Mouse (Mus musculus) ES-E14 (cell line): ENCODE results near the gene Cxcl5. TPM values are rescaled to one million over a fixed set of nuclear protein-coding genes. Genes with fewer than 3 reads are reported as not detected.

Source experiments
- DNase-seq: peaks from one replicate; pipeline ENCODE4 v3.0.0-alpha.2; 2013; ENCODE audit warnings: low read depth, low spot score
- H3K27ac ChIP-seq: 2 replicates; pipeline ENCODE4 v1.5.1; 2012; ENCODE audit warnings: low read depth, mild to moderate bottlenecking, low read length, moderate library complexity, mixed read lengths; ENCODE audit not compliant: poor library complexity, insufficient read depth, severe bottlenecking
- H3K36me3 ChIP-seq: 2 replicates; pipeline ENCODE4 v1.6.1; 2012; ENCODE audit warnings: mild to moderate bottlenecking, low read length, moderate library complexity, mixed read lengths; ENCODE audit not compliant: control insufficient read depth, poor library complexity, insufficient read depth, severe bottlenecking
- H3K4me1 ChIP-seq, 2 experiments: fragments of 150-350 bp in 1 of 2; sonication (generic) in 1 of 2; 2 replicates each; pipeline ENCODE4 v1.6.1; 2012; ENCODE audit warnings: low read length in 2 of 2, mild to moderate bottlenecking in 1 of 2, mixed read lengths in 1 of 2; ENCODE audit not compliant: control insufficient read depth in 2 of 2, insufficient read depth in 2 of 2, poor library complexity in 1 of 2
- H3K4me3 ChIP-seq, 2 experiments: fragments of 150-350 bp in 1 of 2; sonication (generic) in 1 of 2; 2 replicates each; pipeline ENCODE4 v1.5.1; 2012; ENCODE audit warnings: low read length in 2 of 2, low read depth in 1 of 2, mild to moderate bottlenecking in 1 of 2, mixed read lengths in 1 of 2; ENCODE audit not compliant: insufficient read depth in 1 of 2, poor library complexity in 1 of 2, severe bottlenecking in 1 of 2
- H3K9ac ChIP-seq: 2 replicates; pipeline ENCODE4 v1.6.1; 2012; ENCODE audit warnings: low read depth, mild to moderate bottlenecking, low read length, mixed read lengths; ENCODE audit not compliant: poor library complexity, insufficient read depth, severe bottlenecking
- H3K9me3 ChIP-seq: fragments of 150-350 bp; sonication (generic); 2 replicates; pipeline ENCODE4 v1.6.1; 2012; ENCODE audit warnings: low read depth, mild to moderate bottlenecking, low read length; ENCODE audit not compliant: control insufficient read depth, insufficient read depth
- CHD2 ChIP-seq: IDR thresholded peaks from 2 replicates; pipeline ENCODE4 v1.6.1; 2014; ENCODE audit warnings: mild to moderate bottlenecking, low read depth, low read length, inconsistent platforms
- HCFC1 ChIP-seq: IDR thresholded peaks from 2 replicates; pipeline ENCODE4 v1.6.1; 2012; ENCODE audit warnings: low read length, inconsistent platforms, borderline replicate concordance; ENCODE audit not compliant: insufficient read depth
- MAFK ChIP-seq: IDR thresholded peaks from 2 replicates; pipeline ENCODE4 v1.6.1; 2014; ENCODE audit warnings: mild to moderate bottlenecking, low read depth, low read length, inconsistent platforms; ENCODE audit not compliant: insufficient read depth
- ZC3H11A ChIP-seq: IDR thresholded peaks from 2 replicates; pipeline ENCODE4 v1.6.1; 2012; ENCODE audit warnings: low read depth, mild to moderate bottlenecking, inconsistent platforms, low read length, borderline replicate concordance
- ZNF384 ChIP-seq: IDR thresholded peaks from 2 replicates; pipeline ENCODE4 v1.6.1; 2012; ENCODE audit warnings: low read depth, low read length, inconsistent platforms
- in situ Hi-C, 2 experiments: fragments of 600-800 bp; cut with MboI; formaldehyde crosslinking; loops; one replicate each; pipeline ENCODE4 v1.15.1; 2025; ENCODE audit warnings: low sequenced_read_pairs in 2 of 2, inconsistent platforms in 1 of 2; ENCODE audit not compliant: unreplicated experiment in 2 of 2
- total RNA-seq: library from RNA; depleted of rRNA; stranded (reverse); fragments of 300-350 nt; gene quantifications from 2 replicates; pipeline ENCODE4 v1.2.3, GENCODE M21; 2012

Cxcl5 gene
- total RNA-seq, 1 experiment = 0.18 TPM

GRCm38 (mm10) chr5:90728254-90728653 lies 30.9 kb upstream of the Cxcl5 start:
- no peak overlapping the region for H3K27ac ChIP-seq
- no peak overlapping the region for H3K4me3 ChIP-seq
- TF ChIP-seq MAFK (no peak), HCFC1 (no peak), ZC3H11A (no peak), CHD2 (no peak), ZNF384 (no peak)
- no peaks in the 10 kb centered on the region for H3K36me3 ChIP-seq
- H3K9me3 ChIP-seq = no peaks in the 10 kb centered on the region
- no peak overlapping the region for H3K9ac ChIP-seq
- H3K4me1 ChIP-seq = no peaks in the 10 kb centered on the region
- in situ Hi-C loops = no loop called here
- DNase-seq = no peak

- DNase-seq = no peak
These were observed 27.7 kb upstream of the Cxcl5 start for GRCm38 (mm10) chr5:90731480-90731879.

GRCm38 (mm10) chr5:90742029-90742428 lies 17.1 kb upstream of the Cxcl5 start:
- in situ Hi-C loops = no loop called here
- H3K36me3 ChIP-seq = no peaks in the 10 kb centered on the region
- no peak for TF ChIP-seq ZC3H11A
- no peak for TF ChIP-seq CHD2
- TF ChIP-seq MAFK = no peak
- TF ChIP-seq HCFC1 = no peak
- no peak for TF ChIP-seq ZNF384
- no peak overlapping the region for H3K9ac ChIP-seq
- no peaks in the 10 kb centered on the region for H3K4me1 ChIP-seq
- no peak overlapping the region for H3K27ac ChIP-seq
- no peaks in the 10 kb centered on the region for H3K9me3 ChIP-seq
- H3K4me3 ChIP-seq = no peak overlapping the region
- no peak for DNase-seq

More at GRCm38 (mm10) chr5:90731480-90731879, 27.7 kb upstream of the Cxcl5 start:
- H3K9me3 ChIP-seq = no peaks in the 10 kb centered on the region
- no peak overlapping the region for H3K9ac ChIP-seq
- TF ChIP-seq ZC3H11A (no peak), ZNF384 (no peak), MAFK (no peak), CHD2 (no peak), HCFC1 (no peak)
- H3K4me1 ChIP-seq = no peaks in the 10 kb centered on the region
- no peak overlapping the region for H3K4me3 ChIP-seq
- in situ Hi-C loops = no loop called here
- H3K27ac ChIP-seq = no peak overlapping the region
- no peaks in the 10 kb centered on the region for H3K36me3 ChIP-seq

GRCm38 (mm10) chr5:90753934-90754333 lies 5.2 kb upstream of the Cxcl5 start:
- in situ Hi-C loops = no loop called here

More at GRCm38 (mm10) chr5:90753934-90754333, 5.2 kb upstream of the Cxcl5 start:
- no peaks in the 10 kb centered on the region for H3K36me3 ChIP-seq
- H3K9ac ChIP-seq = no peak overlapping the region
- H3K9me3 ChIP-seq = no peaks in the 10 kb centered on the region
- no peak overlapping the region for H3K4me3 ChIP-seq
- TF ChIP-seq HCFC1 (no peak), ZC3H11A (no peak), MAFK (no peak)
- peaks cover 0 to 5% of the 10 kb centered on the region in 2 experiments; a peak in 1 of 4 replicates for H3K4me1 ChIP-seq
- H3K27ac ChIP-seq = no peak overlapping the region
- DNase-seq = no peak
